Mouse (Mus musculus): ENCODE results near the gene Rpl10a.

- TF ChIP-seq CTCF (IDR thresholded peaks at IDR 0.05; ENCODE audit: control insufficient read depth, insufficient read depth, low read length) = no peak
- no peak for TF ChIP-seq POLR2A (IDR thresholded peaks at IDR 0.05; ENCODE audit: borderline replicate concordance, control insufficient read depth, low read depth, low read length)
Measured at GRCm38 (mm10) chr17:28341091-28341490, 12.8 kb downstream of the Rpl10a start.
